Mouse (Mus musculus): Measurements from ENCODE around the gene Actr5. TPM values are rescaled to one million over a fixed set of nuclear protein-coding genes. Genes with fewer than 3 reads are reported as not detected.
A peak's percentile ranks its signal among the peaks of the same experiment; 100 is the strongest.

Actr5 gene
- polyA plus RNA-seq, 1 experiment from 2014 or later = 6.3 TPM

DNA sequence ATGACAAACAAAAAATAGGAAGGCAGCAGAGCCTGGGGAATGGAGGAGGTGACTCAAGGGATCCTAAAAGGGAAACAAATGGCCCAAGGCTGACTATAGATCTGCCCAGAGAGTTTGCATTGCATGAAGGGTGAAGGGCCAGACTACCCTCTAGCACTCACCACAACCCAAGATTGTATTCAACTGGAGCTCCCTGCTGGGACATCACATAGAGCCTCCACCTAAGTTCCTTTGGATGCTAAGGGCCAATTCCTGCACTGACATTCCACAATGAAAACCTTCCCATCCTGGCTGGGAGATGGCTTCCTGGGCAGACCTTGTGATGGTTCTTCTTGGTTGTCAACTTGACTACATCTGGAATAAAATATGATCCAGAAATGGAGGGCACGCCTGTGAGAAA lies 23.4 kb upstream of the Actr5 start:
- no peak overlapping the region for H3K4me3 ChIP-seq (replicated peaks)
- H3K9me3 ChIP-seq (replicated peaks) = no peaks in the 10 kb centered on the region
- peaks cover 8% of the 10 kb centered on the region for H3K4me1 ChIP-seq (replicated peaks)
- H3K36me3 ChIP-seq = no peaks in the 10 kb centered on the region
- no peak overlapping the region for H3K27ac ChIP-seq
- H3K4me2 ChIP-seq = no peak overlapping the region
- WGBS (ENCODE audit: insufficient replicate concordance) = 62% methylated on average over 1 of the region's 1 CpGs
- H3K9ac ChIP-seq = no peak overlapping the region
- no peak for DNase-seq
- H3K27me3 ChIP-seq = peaks cover 51% of the 10 kb centered on the region
- ATAC-seq (ENCODE audit: low read depth) = no peak

DNA sequence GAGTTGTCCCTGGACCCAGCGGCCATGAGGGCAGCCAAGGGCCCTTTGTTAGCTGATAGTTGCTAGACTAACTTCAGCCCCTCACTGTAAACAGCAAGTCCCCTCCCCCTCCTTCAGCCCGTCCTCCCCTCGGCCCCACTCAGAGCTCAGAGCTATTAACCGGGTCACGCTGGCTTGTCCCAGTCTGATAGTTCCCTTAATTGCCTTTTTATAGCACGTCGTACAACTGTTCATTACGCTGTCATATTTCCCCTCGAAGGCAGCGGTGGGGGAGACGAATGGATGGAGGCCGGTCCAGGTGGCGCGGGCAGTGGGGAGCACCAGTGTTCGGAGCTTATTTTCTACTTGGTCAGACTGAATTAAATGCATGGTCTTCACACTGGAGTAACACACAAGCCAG lies 22.0 kb upstream of the Actr5 start:
- no peak overlapping the region for H3K9ac ChIP-seq
- no peak overlapping the region for H3K27ac ChIP-seq
- ATAC-seq (ENCODE audit: low read depth) (no peak), DNase-seq (no peak)
- H3K27me3 ChIP-seq = peaks cover 62% of the 10 kb centered on the region
- WGBS (ENCODE audit: insufficient replicate concordance) = 40% methylated on average over 15 of the region's 15 CpGs
- no peak overlapping the region for H3K4me2 ChIP-seq
- no peaks in the 10 kb centered on the region for H3K9me3 ChIP-seq (replicated peaks)
- no peaks in the 10 kb centered on the region for H3K36me3 ChIP-seq
- peaks cover 17% of the 10 kb centered on the region for H3K4me1 ChIP-seq (replicated peaks)
- H3K4me3 ChIP-seq (replicated peaks) = no peak overlapping the region

DNA sequence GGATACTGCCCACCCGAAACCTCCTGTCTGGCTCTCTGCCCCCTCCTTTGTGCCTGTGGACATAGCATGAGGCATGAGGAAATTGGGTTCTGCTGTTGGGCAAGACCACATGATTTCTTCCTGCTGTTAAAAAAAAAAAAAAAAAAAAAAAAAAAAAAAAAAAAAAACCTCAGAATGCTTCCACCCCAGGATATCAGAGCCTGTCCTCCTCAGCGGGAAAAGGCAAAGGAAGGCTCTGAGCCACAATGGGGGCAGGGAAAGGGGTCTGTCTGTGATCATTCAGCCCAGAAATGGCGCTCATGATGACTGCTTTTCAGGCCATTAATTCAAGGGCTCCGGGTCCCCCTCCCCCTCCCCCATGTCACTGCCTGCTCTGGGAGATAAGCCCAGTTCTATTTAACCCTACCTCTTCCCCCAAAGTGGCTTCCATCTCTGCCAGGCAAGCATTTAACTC lies 18.1 kb upstream of the Actr5 start:
- 4% methylated on average over 4 of the region's 4 CpGs for WGBS (ENCODE audit: insufficient replicate concordance)
- Histone ChIP-seq H3K4me2 (0 out of 2 replicates have a peak overlapping the region, but pooled peaks have one; percentile 9), H3K27me3 (peaks cover 78% of the 10 kb centered on the region), H3K36me3 (no peaks in the 10 kb centered on the region), H3K9ac (no peak overlapping the region), H3K4me1 (replicated peaks) (peaks cover 26% of the 10 kb centered on the region), H3K9me3 (replicated peaks) (no peaks in the 10 kb centered on the region), H3K27ac (no peak overlapping the region), H3K4me3 (replicated peaks) (no peak overlapping the region)
- peak; percentile 48; the same call in 1 of the 2 replicates for ATAC-seq (ENCODE audit: low read depth)
- no peak for DNase-seq

DNA sequence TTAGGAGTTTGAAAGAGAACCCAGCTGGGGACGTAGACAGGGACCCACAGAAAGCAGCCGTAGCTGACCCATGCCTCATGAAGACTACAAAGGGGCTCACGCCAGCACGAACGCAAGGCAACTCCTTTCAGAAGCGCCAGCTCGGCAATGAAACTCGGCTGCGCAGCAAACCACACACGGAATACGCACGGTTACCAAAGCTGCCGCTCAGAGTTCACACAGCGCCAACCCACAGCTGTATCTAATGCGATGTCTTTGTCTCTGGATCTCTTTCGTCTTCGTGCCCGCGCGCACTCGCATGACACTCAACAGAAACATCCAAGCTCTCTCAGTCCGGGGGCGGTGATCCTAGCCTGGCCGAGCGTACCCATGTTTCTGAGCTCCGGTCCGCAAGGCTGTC lies 15.0 kb upstream of the Actr5 start:
- no peak for ATAC-seq (ENCODE audit: low read depth)
- Histone ChIP-seq H3K9me3 (replicated peaks) (no peaks in the 10 kb centered on the region), H3K27ac (no peak overlapping the region), H3K36me3 (no peaks in the 10 kb centered on the region), H3K4me1 (replicated peaks) (peaks cover 24% of the 10 kb centered on the region), H3K27me3 (peaks cover 87% of the 10 kb centered on the region), H3K4me2 (no peak overlapping the region), H3K4me3 (replicated peaks) (no peak overlapping the region), H3K9ac (no peak overlapping the region)
- 2% methylated on average over 27 of the region's 27 CpGs for WGBS (ENCODE audit: insufficient replicate concordance)
- no peak for DNase-seq

DNA sequence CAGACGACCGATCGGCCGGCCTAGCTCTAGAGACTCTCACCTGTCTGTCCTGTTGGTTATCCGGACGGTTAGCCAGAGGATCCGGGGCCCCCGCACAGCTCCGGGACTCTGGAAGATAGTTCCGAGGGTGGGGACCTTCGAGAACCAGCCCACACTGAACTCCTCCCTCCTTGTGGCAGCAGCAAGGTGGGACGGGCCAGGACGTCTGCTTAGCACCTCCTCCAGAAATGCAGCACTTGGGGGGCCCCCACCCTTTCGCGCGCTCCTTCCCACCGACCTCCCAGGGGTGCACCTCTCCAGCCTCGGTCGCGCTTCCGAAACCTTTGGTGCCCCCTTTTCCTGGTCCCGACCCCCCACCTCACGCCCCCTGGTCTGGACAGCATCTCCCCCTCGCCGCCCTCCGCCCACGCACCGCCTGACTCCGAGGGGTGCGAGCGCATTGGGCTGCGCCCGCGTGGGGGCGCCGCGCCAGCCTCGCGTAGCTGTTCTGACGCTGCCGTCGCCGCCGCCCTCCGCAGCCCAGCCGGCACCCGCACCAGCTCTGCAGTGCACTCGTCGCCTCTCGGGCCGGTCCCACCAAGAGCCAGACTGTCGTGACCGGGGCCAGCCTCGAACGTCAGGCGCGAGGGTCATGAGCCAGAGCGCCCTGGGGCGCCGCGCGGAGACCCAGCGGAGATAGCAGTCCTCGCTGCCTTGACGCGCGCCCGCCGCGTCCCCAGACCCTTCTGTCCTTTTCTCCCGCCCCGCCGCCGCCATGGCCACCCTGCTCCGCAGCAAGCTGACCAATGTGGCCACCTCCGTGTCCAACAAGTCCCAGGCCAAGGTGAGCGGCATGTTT lies 14.0 kb upstream of the Actr5 start, which contains the start of gene Slc32a1:
Gene Slc32a1, plus strand, starts transcription at position 280 of the 838 bp plus-strand sequence.
- H3K4me2 ChIP-seq = peak within 1 kb of the TSS; percentile 10; the same call in 1 of the 2 replicates
- peak; percentile 22; the same call in 1 of the 2 replicates for ATAC-seq (ENCODE audit: low read depth)

DNA sequence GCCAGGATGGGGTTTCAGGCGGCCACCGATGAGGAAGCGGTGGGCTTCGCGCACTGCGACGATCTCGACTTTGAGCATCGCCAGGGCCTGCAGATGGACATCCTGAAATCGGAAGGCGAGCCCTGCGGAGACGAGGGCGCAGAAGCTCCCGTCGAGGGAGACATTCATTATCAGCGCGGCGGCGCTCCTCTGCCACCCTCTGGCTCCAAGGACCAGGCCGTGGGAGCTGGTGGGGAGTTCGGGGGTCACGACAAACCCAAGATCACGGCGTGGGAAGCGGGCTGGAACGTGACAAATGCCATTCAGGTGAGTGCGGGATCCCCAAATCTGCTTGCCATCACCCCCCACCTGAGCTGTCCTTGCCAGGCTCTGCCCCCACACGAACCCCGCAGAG lies 13.4 kb upstream of the Actr5 start:
- no peaks in the 10 kb centered on the region for H3K36me3 ChIP-seq
- WGBS (ENCODE audit: insufficient replicate concordance) = 2% methylated on average over 30 of the region's 30 CpGs

More for the DNA sequence above, 14.0 kb upstream of the Actr5 start, which contains the start of gene Slc32a1:
- Histone ChIP-seq H3K9me3 (replicated peaks) (no peaks in the 10 kb centered on the region), H3K4me1 (replicated peaks) (peaks cover 25% of the 10 kb centered on the region), H3K4me3 (replicated peaks) (peak within 1 kb of the TSS; percentile 21), H3K36me3 (no peaks in the 10 kb centered on the region), H3K27ac (no peak within 1 kb of the TSS), H3K27me3 (peaks cover 94% of the 10 kb centered on the region), H3K9ac (no peak within 1 kb of the TSS)
- 3% methylated on average over 77 of the region's 77 CpGs for whole genome bisulfite sequencing (ENCODE audit: insufficient replicate concordance)
- DNase-seq = no peak

DNA sequence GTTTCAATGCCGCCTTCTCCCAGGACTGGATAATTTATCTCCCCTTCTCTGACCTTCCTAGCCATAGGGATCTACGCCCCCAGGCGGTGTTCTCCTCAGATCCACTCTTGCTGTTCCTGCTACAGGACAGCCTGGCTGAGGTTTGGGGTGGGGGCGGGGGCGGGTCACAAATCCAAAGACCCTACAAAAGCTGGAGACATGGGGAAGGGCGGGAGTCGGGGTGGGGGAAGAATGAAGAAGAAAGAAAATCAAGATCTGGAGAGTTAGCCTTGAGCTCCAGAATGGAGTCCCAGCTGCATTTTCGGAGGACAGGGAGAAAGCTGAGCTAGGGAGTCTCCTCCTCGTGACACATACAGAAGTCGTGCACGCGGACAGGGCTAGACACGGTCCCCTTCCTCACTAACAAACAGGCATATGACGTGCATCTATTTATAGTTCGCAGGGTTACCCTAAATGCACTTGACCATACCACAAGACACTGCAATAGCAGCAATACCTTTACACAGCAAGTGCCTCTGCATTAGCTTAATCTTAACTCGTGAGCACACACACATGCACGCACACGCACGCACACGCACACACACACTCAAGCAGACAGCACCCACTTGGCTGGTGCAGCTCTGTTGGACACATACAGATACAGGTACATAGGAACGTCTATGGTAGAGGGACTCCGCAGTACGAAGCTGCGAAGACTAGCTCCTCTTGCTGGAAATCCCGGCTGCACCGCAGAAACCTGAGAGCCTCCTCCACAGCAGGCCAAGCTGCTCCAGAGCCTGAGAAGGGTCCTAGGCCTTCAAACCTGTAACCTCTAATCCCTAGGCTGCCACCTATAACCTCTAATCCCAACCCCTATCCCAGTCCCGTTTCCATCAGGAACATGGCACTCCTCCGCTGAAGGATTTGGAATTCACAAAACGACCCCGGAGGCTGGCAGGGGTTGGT lies 12.7 kb upstream of the Actr5 start:
- ATAC-seq (ENCODE audit: low read depth) = no peak
- H3K4me3 ChIP-seq (replicated peaks) = no peak overlapping the region
- H3K4me1 ChIP-seq (replicated peaks) = peaks cover 16% of the 10 kb centered on the region
- H3K27me3 ChIP-seq = peaks cover 100% of the 10 kb centered on the region
- no peak overlapping the region for H3K27ac ChIP-seq
- H3K9me3 ChIP-seq (replicated peaks) = no peaks in the 10 kb centered on the region
- H3K9ac ChIP-seq = no peak overlapping the region
- WGBS (ENCODE audit: insufficient replicate concordance) = 10% methylated on average over 30 of the region's 30 CpGs
- no peaks in the 10 kb centered on the region for H3K36me3 ChIP-seq
- no peak for DNase-seq
- no peak overlapping the region for H3K4me2 ChIP-seq

More for the DNA sequence above, 13.4 kb upstream of the Actr5 start:
- Histone ChIP-seq H3K27me3 (peaks cover 98% of the 10 kb centered on the region), H3K27ac (no peak overlapping the region), H3K4me1 (replicated peaks) (peaks cover 23% of the 10 kb centered on the region), H3K4me3 (replicated peaks) (no peak overlapping the region), H3K9ac (no peak overlapping the region), H3K4me2 (no peak overlapping the region), H3K9me3 (replicated peaks) (no peaks in the 10 kb centered on the region)
- no peak for DNase-seq
- no peak for ATAC-seq (ENCODE audit: low read depth)

DNA sequence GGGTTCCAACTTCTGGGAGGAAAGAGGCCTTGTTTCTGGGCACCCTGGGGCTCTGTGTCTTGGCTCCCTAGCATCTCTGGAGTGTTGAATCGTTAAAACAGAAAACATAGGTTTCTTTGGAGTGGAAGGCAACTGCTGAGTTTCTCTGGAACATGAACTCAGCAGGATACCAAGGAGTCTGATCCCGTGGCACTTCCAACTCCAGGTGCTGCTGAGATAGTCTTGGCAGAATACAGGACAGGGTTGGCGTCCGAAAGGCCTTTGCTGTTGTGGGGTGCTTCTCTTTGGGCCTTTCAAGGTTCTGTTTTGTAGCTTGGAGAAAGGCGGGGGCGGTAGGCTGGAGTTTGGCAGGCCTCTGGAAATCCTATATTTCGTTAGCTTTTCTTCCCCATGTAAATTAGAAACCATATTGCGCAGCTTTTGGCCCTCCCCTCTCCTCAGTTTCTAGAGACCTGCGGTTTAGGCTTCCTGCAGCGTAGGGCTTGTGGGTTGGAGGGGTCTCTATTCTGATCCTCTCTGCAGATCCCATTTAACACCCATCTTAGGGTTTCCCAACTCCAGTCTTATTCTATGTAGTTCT lies 11.9 kb upstream of the Actr5 start:
- WGBS (ENCODE audit: insufficient replicate concordance) = 11% methylated on average over 10 of the region's 10 CpGs
- Histone ChIP-seq H3K36me3 (no peaks in the 10 kb centered on the region), H3K27me3 (peaks cover 100% of the 10 kb centered on the region), H3K4me3 (replicated peaks) (no peak overlapping the region), H3K4me2 (no peak overlapping the region), H3K4me1 (replicated peaks) (peaks cover 15% of the 10 kb centered on the region), H3K9me3 (replicated peaks) (no peaks in the 10 kb centered on the region), H3K27ac (no peak overlapping the region), H3K9ac (no peak overlapping the region)
- no peak for DNase-seq
- no peak for ATAC-seq (ENCODE audit: low read depth)

DNA sequence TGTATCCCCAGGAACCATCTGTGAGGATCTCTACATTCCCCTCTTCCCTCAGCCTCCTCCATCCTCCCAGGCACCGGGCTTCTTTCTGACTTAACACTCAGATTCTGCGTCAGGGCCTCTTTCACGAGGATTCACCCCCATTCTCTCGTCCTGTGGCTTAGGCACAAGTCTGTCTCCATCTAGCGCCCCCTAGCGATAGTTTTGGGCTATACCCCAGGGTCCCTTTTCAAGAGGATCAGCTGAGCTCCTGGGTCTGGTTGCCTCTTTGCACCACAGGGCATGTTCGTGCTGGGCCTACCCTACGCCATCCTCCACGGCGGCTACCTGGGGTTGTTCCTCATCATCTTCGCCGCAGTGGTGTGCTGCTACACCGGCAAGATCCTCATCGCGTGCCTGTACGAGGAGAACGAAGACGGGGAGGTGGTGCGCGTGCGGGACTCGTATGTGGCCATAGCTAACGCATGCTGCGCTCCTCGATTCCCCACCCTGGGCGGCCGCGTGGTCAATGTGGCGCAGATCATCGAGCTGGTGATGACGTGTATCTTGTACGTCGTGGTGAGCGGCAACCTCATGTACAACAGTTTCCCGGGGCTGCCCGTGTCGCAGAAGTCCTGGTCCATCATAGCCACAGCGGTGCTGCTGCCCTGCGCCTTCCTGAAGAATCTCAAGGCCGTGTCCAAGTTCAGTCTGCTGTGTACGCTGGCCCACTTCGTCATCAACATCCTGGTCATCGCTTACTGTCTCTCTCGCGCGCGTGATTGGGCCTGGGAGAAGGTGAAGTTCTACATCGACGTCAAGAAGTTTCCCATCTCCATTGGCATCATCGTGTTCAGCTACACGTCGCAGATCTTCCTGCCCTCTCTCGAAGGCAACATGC lies 10.9 kb upstream of the Actr5 start:
- Histone ChIP-seq H3K4me3 (replicated peaks) (no peak overlapping the region), H3K9ac (no peak overlapping the region), H3K27ac (no peak overlapping the region), H3K4me2 (no peak overlapping the region), H3K9me3 (replicated peaks) (no peaks in the 10 kb centered on the region), H3K4me1 (replicated peaks) (peaks cover 15% of the 10 kb centered on the region), H3K36me3 (no peaks in the 10 kb centered on the region), H3K27me3 (peaks cover 100% of the 10 kb centered on the region)
- DNase-seq (peak; percentile 47), ATAC-seq (ENCODE audit: low read depth) (no peak)
- 6% methylated on average over 53 of the region's 53 CpGs for WGBS (ENCODE audit: insufficient replicate concordance)

DNA sequence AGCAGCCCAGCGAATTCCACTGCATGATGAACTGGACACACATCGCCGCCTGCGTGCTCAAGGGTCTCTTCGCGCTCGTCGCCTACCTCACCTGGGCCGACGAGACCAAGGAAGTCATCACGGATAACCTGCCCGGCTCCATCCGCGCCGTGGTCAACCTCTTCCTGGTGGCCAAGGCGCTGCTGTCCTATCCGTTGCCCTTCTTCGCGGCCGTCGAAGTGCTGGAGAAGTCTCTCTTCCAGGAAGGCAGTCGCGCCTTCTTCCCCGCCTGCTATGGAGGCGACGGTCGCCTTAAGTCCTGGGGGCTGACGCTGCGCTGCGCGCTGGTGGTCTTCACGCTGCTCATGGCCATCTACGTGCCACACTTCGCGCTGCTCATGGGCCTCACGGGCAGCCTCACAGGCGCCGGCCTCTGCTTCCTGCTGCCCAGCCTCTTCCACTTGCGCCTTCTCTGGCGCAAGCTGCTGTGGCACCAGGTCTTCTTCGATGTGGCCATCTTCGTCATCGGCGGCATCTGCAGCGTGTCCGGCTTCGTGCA lies 10.2 kb upstream of the Actr5 start:
- Histone ChIP-seq H3K4me1 (replicated peaks) (peaks cover 15% of the 10 kb centered on the region), H3K9ac (no peak overlapping the region), H3K27ac (no peak overlapping the region), H3K4me2 (no peak overlapping the region; the same call in 1 of the 2 replicates), H3K4me3 (replicated peaks) (no peak overlapping the region), H3K27me3 (peaks cover 100% of the 10 kb centered on the region), H3K9me3 (replicated peaks) (no peaks in the 10 kb centered on the region), H3K36me3 (no peaks in the 10 kb centered on the region)
- 4% methylated on average over 47 of the region's 47 CpGs for WGBS (ENCODE audit: insufficient replicate concordance)
- DNase-seq = no peak
- ATAC-seq (ENCODE audit: low read depth) = no peak

All from liver, embryonic 13.5 days (tissue).